Mouse (Mus musculus): Measurements from ENCODE around the gene Prtn3. TPM values are rescaled to one million over a fixed set of nuclear protein-coding genes. Genes with fewer than 3 reads are reported as not detected.

Gene Prtn3
- polyA plus RNA-seq, 1 experiment from 2014 or later: 9.4 TPM

GRCm38 (mm10) chr10:79840644-79841551, 33.4 kb upstream of the Prtn3 start:
- H3K4me3 ChIP-seq (ENCODE audit: low read depth, low read length): peak overlapping the region; percentile 11
- ATAC-seq (ENCODE audit: low FRiP score) (peak; percentile 76), DNase-seq (ENCODE audit: low spot score) (peak; percentile 70)
- H3K4me1 ChIP-seq (replicated peaks; ENCODE audit: control insufficient read depth, insufficient read depth, low read length): no peaks in the 10 kb centered on the region
- no peaks in the 10 kb centered on the region for H3K9me3 ChIP-seq (ENCODE audit: control insufficient read depth, low read length)
- no peaks in the 10 kb centered on the region for H3K36me3 ChIP-seq (ENCODE audit: control insufficient read depth, insufficient read depth, low read length)
- H3K4me2 ChIP-seq (replicated peaks; ENCODE audit: low read depth, low read length): peak overlapping the region; percentile 50
- H3K9ac ChIP-seq (ENCODE audit: low read depth, low read length): peak overlapping the region; percentile 32
- no peaks in the 10 kb centered on the region for H3K27me3 ChIP-seq (ENCODE audit: control insufficient read depth, insufficient read depth, low read length)
- WGBS: under 1% methylated on average over 23 of the region's 24 CpGs
- H3K27ac ChIP-seq (ENCODE audit: low read depth, low read length): peak overlapping the region; percentile 47

- no peaks in the 10 kb centered on the region for H3K36me3 ChIP-seq (ENCODE audit: control insufficient read depth, insufficient read depth, low read length)
- H3K9ac ChIP-seq (ENCODE audit: low read depth, low read length): no peak overlapping the region
- no peak for DNase-seq (ENCODE audit: low spot score)
- ATAC-seq (ENCODE audit: low FRiP score): no peak
- 67% methylated on average over 3 of the region's 3 CpGs for WGBS
- no peak overlapping the region for H3K4me3 ChIP-seq (ENCODE audit: low read depth, low read length)
- H3K27ac ChIP-seq (ENCODE audit: low read depth, low read length): 0 out of 2 replicates have a peak overlapping the region, but pooled peaks have one; percentile 19
- no peaks in the 10 kb centered on the region for H3K4me1 ChIP-seq (replicated peaks; ENCODE audit: control insufficient read depth, insufficient read depth, low read length)
- H3K27me3 ChIP-seq (ENCODE audit: control insufficient read depth, insufficient read depth, low read length): no peaks in the 10 kb centered on the region
- no peaks in the 10 kb centered on the region for H3K9me3 ChIP-seq (ENCODE audit: control insufficient read depth, low read length)
- H3K4me2 ChIP-seq (replicated peaks; ENCODE audit: low read depth, low read length): no peak overlapping the region
Measured at GRCm38 (mm10) chr10:79842322-79842721, 32.0 kb upstream of the Prtn3 start.

- no peak overlapping the region for H3K4me2 ChIP-seq (replicated peaks; ENCODE audit: low read depth, low read length)
- H3K27me3 ChIP-seq (ENCODE audit: control insufficient read depth, insufficient read depth, low read length): no peaks in the 10 kb centered on the region
- no peak overlapping the region for H3K4me3 ChIP-seq (ENCODE audit: low read depth, low read length)
- WGBS: 81% methylated on average over 6 of the region's 6 CpGs
- no peak overlapping the region for H3K9ac ChIP-seq (ENCODE audit: low read depth, low read length)
- H3K4me1 ChIP-seq (replicated peaks; ENCODE audit: control insufficient read depth, insufficient read depth, low read length): no peaks in the 10 kb centered on the region
- no peaks in the 10 kb centered on the region for H3K9me3 ChIP-seq (ENCODE audit: control insufficient read depth, low read length)
- no peak overlapping the region for H3K27ac ChIP-seq (ENCODE audit: low read depth, low read length)
- DNase-seq (ENCODE audit: low spot score) (no peak), ATAC-seq (ENCODE audit: low FRiP score) (no peak)
- H3K36me3 ChIP-seq (ENCODE audit: control insufficient read depth, insufficient read depth, low read length): no peaks in the 10 kb centered on the region
Measured at GRCm38 (mm10) chr10:79843476-79843875, 30.8 kb upstream of the Prtn3 start.

GRCm38 (mm10) chr10:79846553-79846952, 27.7 kb upstream of the Prtn3 start:
- DNase-seq (ENCODE audit: low spot score) (no peak), ATAC-seq (ENCODE audit: low FRiP score) (no peak)
- no peaks in the 10 kb centered on the region for H3K9me3 ChIP-seq (ENCODE audit: control insufficient read depth, low read length)
- H3K4me3 ChIP-seq (ENCODE audit: low read depth, low read length): no peak overlapping the region
- H3K4me2 ChIP-seq (replicated peaks; ENCODE audit: low read depth, low read length): no peak overlapping the region
- H3K9ac ChIP-seq (ENCODE audit: low read depth, low read length): no peak overlapping the region
- H3K27me3 ChIP-seq (ENCODE audit: control insufficient read depth, insufficient read depth, low read length): no peaks in the 10 kb centered on the region
- peaks cover 1% of the 10 kb centered on the region; the same call in 1 of the 2 replicates for H3K4me1 ChIP-seq (replicated peaks; ENCODE audit: control insufficient read depth, insufficient read depth, low read length)
- H3K27ac ChIP-seq (ENCODE audit: low read depth, low read length): no peak overlapping the region
- WGBS: 63% methylated on average over 5 of the region's 5 CpGs
- H3K36me3 ChIP-seq (ENCODE audit: control insufficient read depth, insufficient read depth, low read length): no peaks in the 10 kb centered on the region

- WGBS: 85% methylated on average over 8 of the region's 8 CpGs
- H3K9ac ChIP-seq (ENCODE audit: low read depth, low read length): no peak overlapping the region
- H3K4me1 ChIP-seq (replicated peaks; ENCODE audit: control insufficient read depth, insufficient read depth, low read length): peaks cover 14% of the 10 kb centered on the region
Measured at GRCm38 (mm10) chr10:79849941-79850628, 24.2 kb upstream of the Prtn3 start.

GRCm38 (mm10) chr10:79851653-79852052, 22.6 kb upstream of the Prtn3 start:
- Histone ChIP-seq H3K4me1 (replicated peaks; ENCODE audit: control insufficient read depth, insufficient read depth, low read length) (peaks cover 22% of the 10 kb centered on the region), H3K4me2 (replicated peaks; ENCODE audit: low read depth, low read length) (no peak overlapping the region), H3K9ac (ENCODE audit: low read depth, low read length) (no peak overlapping the region), H3K27ac (ENCODE audit: low read depth, low read length) (peak overlapping the region; percentile 100), H3K27me3 (ENCODE audit: control insufficient read depth, insufficient read depth, low read length) (no peaks in the 10 kb centered on the region), H3K4me3 (ENCODE audit: low read depth, low read length) (peak overlapping the region; percentile 10; the same call in 1 of the 2 replicates), H3K36me3 (ENCODE audit: control insufficient read depth, insufficient read depth, low read length) (no peaks in the 10 kb centered on the region), H3K9me3 (ENCODE audit: control insufficient read depth, low read length) (no peaks in the 10 kb centered on the region)
- DNase-seq (ENCODE audit: low spot score): no peak
- no peak for ATAC-seq (ENCODE audit: low FRiP score)
- 84% methylated on average over 3 of the region's 3 CpGs for WGBS

More at GRCm38 (mm10) chr10:79849941-79850628, 24.2 kb upstream of the Prtn3 start:
- no peaks in the 10 kb centered on the region for H3K9me3 ChIP-seq (ENCODE audit: control insufficient read depth, low read length)
- H3K4me3 ChIP-seq (ENCODE audit: low read depth, low read length): no peak overlapping the region
- no peaks in the 10 kb centered on the region for H3K27me3 ChIP-seq (ENCODE audit: control insufficient read depth, insufficient read depth, low read length)
- no peaks in the 10 kb centered on the region for H3K36me3 ChIP-seq (ENCODE audit: control insufficient read depth, insufficient read depth, low read length)
- no peak overlapping the region for H3K27ac ChIP-seq (ENCODE audit: low read depth, low read length)
- H3K4me2 ChIP-seq (replicated peaks; ENCODE audit: low read depth, low read length): no peak overlapping the region
- DNase-seq (ENCODE audit: low spot score) (no peak), ATAC-seq (ENCODE audit: low FRiP score) (no peak)

- Histone ChIP-seq H3K9me3 (ENCODE audit: control insufficient read depth, low read length) (no peaks in the 10 kb centered on the region), H3K9ac (ENCODE audit: low read depth, low read length) (peak overlapping the region; percentile 89), H3K4me2 (replicated peaks; ENCODE audit: low read depth, low read length) (peak overlapping the region; percentile 67), H3K36me3 (ENCODE audit: control insufficient read depth, insufficient read depth, low read length) (0 out of 2 replicates have a peak, but pooled peaks cover 2% of the 10 kb centered on the region), H3K4me3 (ENCODE audit: low read depth, low read length) (peak overlapping the region; percentile 100), H3K27ac (ENCODE audit: low read depth, low read length) (peak overlapping the region; percentile 100), H3K4me1 (replicated peaks; ENCODE audit: control insufficient read depth, insufficient read depth, low read length) (peaks cover 26% of the 10 kb centered on the region), H3K27me3 (ENCODE audit: control insufficient read depth, insufficient read depth, low read length) (no peaks in the 10 kb centered on the region)
- ATAC-seq (ENCODE audit: low FRiP score) (no peak), DNase-seq (ENCODE audit: low spot score) (no peak)
- 65% methylated on average over 9 of the region's 9 CpGs for WGBS
Measured at GRCm38 (mm10) chr10:79852107-79852789, 22.0 kb upstream of the Prtn3 start.

- peak overlapping the region; percentile 100 for H3K4me3 ChIP-seq (ENCODE audit: low read depth, low read length)
- ATAC-seq (ENCODE audit: low FRiP score) (no peak), DNase-seq (ENCODE audit: low spot score) (no peak)
- H3K4me2 ChIP-seq (replicated peaks; ENCODE audit: low read depth, low read length): peak overlapping the region; percentile 67
- H3K27me3 ChIP-seq (ENCODE audit: control insufficient read depth, insufficient read depth, low read length): no peaks in the 10 kb centered on the region
- H3K27ac ChIP-seq (ENCODE audit: low read depth, low read length): peak overlapping the region; percentile 100
- H3K4me1 ChIP-seq (replicated peaks; ENCODE audit: control insufficient read depth, insufficient read depth, low read length): peaks cover 32% of the 10 kb centered on the region
- H3K36me3 ChIP-seq (ENCODE audit: control insufficient read depth, insufficient read depth, low read length): 0 out of 2 replicates have a peak, but pooled peaks cover 2% of the 10 kb centered on the region
- peak overlapping the region; percentile 89 for H3K9ac ChIP-seq (ENCODE audit: low read depth, low read length)
- no peaks in the 10 kb centered on the region for H3K9me3 ChIP-seq (ENCODE audit: control insufficient read depth, low read length)
- 35% methylated on average over 8 of the region's 8 CpGs for WGBS
Measured at GRCm38 (mm10) chr10:79852827-79853226, 21.4 kb upstream of the Prtn3 start.
